Mouse (Mus musculus) heart, adult 2 months (tissue): ENCODE data around the gene Ndrg4.

Experiments used
- CTCF ChIP-seq: fragments of 200-600 bp; IDR thresholded peaks from 2 replicates; pipeline ENCODE4 v1.8.1; 2022; ENCODE audit warnings: antibody characterized with exemption, mild to moderate bottlenecking, moderate library complexity
- EP300 ChIP-seq: fragments of 200-500 bp; IDR thresholded peaks from 2 replicates; pipeline ENCODE4 v1.6.1; 2011; ENCODE audit warnings: low read depth, low read length, control low read depth; ENCODE audit not compliant: insufficient read depth
- POLR2A ChIP-seq: fragments of 200-500 bp; IDR thresholded peaks from 2 replicates; pipeline ENCODE4 v1.6.1; 2011; ENCODE audit warnings: mild to moderate bottlenecking, low read depth, low read length, control low read depth; ENCODE audit not compliant: insufficient read depth

- no peak for TF ChIP-seq EP300
- no peak for TF ChIP-seq CTCF
- TF ChIP-seq POLR2A = no peak
Observed at GRCm38 (mm10) chr8:95668163-95668958, 8.4 kb upstream of the Ndrg4 start.
